Mouse (Mus musculus): ENCODE results near the gene Krtap1-4.
"Not testable (repeated sequence)": the region's sequence is repeated elsewhere in the genome, so short reads cannot be mapped to it uniquely, and the experiment has no call there.

Gene Krtap1-4

GRCm38 (mm10) chr11:99583245-99583704, at the start of gene Krtap1-4:
TSS of gene Krtap1-4 (minus strand) at chr11:99583654.
- DNase-seq: no peak

- no peak for DNase-seq
Observed at GRCm38 (mm10) chr11:99630890-99631289, 47.4 kb upstream of the Krtap1-4 start.

- no peak for DNase-seq
Observed at GRCm38 (mm10) chr11:99628138-99628537, 44.7 kb upstream of the Krtap1-4 start, which contains the start of gene Krtap4-1. TSS of gene Krtap4-1 (minus strand) at chr11:99628238.

- no peak for DNase-seq
Observed at GRCm38 (mm10) chr11:99620335-99620734, 36.9 kb upstream of the Krtap1-4 start, which contains the start of gene Gm11562. TSS of gene Gm11562 (minus strand) at chr11:99620435.

GRCm38 (mm10) chr11:99614796-99615363, 31.4 kb upstream of the Krtap1-4 start, which contains the start of gene Krtap2-4:
TSS of gene Krtap2-4 (minus strand) at chr11:99614846.
- DNase-seq: no peak

GRCm38 (mm10) chr11:99610089-99610488, 26.6 kb upstream of the Krtap1-4 start, which contains the start of gene Gm11937:
TSS of gene Gm11937 (minus strand) at chr11:99610189.
- DNase-seq: not testable (repeated sequence)

GRCm38 (mm10) chr11:99609126-99609525, 25.7 kb upstream of the Krtap1-4 start:
- peak; percentile 13 for DNase-seq

GRCm38 (mm10) chr11:99603208-99603607, 19.8 kb upstream of the Krtap1-4 start, which contains the start of gene Gm11938:
TSS of gene Gm11938 (minus strand) at chr11:99603308.
- not testable (repeated sequence) for DNase-seq

- DNase-seq: not testable (repeated sequence)
Observed at GRCm38 (mm10) chr11:99597742-99598141, 14.3 kb upstream of the Krtap1-4 start, which contains the start of gene Krtap9-3. TSS of gene Krtap9-3 (minus strand) at chr11:99598105.

- DNase-seq: no peak
Observed at GRCm38 (mm10) chr11:99590981-99591380, 7.5 kb upstream of the Krtap1-4 start, which contains the start of gene Krtap1-3. TSS of gene Krtap1-3 (minus strand) at chr11:99591339.

- DNase-seq: no peak
Observed at GRCm38 (mm10) chr11:99585096-99585495, 1.6 kb upstream of the Krtap1-4 start.

GRCm38 (mm10) chr11:99581564-99581963, 1.9 kb downstream of the Krtap1-4 start:
- DNase-seq: no peak

GRCm38 (mm10) chr11:99581051-99581450, 2.4 kb downstream of the Krtap1-4 start:
- DNase-seq: no peak

GRCm38 (mm10) chr11:99580636-99581035, 2.8 kb downstream of the Krtap1-4 start, which contains the start of gene Krtap1-5:
TSS of gene Krtap1-5 (minus strand) at chr11:99581016.
- no peak for DNase-seq

GRCm38 (mm10) chr11:99574106-99574505, 9.3 kb downstream of the Krtap1-4 start:
- DNase-seq: peak; percentile 35

- no peak for DNase-seq
Observed at GRCm38 (mm10) chr11:99573164-99573563, 10.3 kb downstream of the Krtap1-4 start.

GRCm38 (mm10) chr11:99566530-99566929, 16.9 kb downstream of the Krtap1-4 start, which contains the start of gene Krtap3-1:
TSS of gene Krtap3-1 (minus strand) at chr11:99566630.
- DNase-seq: no peak

GRCm38 (mm10) chr11:99562580-99562979, 20.9 kb downstream of the Krtap1-4 start:
- no peak for DNase-seq

GRCm38 (mm10) chr11:99559366-99559765, 24.1 kb downstream of the Krtap1-4 start, which contains the start of gene Gm11939:
TSS of gene Gm11939 (minus strand) at chr11:99559466.
- no peak for DNase-seq

GRCm38 (mm10) chr11:99557976-99558745, 25.3 kb downstream of the Krtap1-4 start:
- DNase-seq: no peak

- DNase-seq: no peak
Observed at GRCm38 (mm10) chr11:99556753-99557152, 26.7 kb downstream of the Krtap1-4 start, which contains the start of gene Krtap3-2. TSS of gene Krtap3-2 (minus strand) at chr11:99556853.

- DNase-seq: no peak
Observed at GRCm38 (mm10) chr11:99556195-99556594, 27.3 kb downstream of the Krtap1-4 start.

GRCm38 (mm10) chr11:99550765-99551164, 32.7 kb downstream of the Krtap1-4 start, which contains the start of gene Krtap3-3:
TSS of gene Krtap3-3 (minus strand) at chr11:99550865.
- DNase-seq: no peak
